Mouse (Mus musculus) forebrain, embryonic 14.5 days (tissue): ENCODE results near the gene Zfp655. TPM values are rescaled to one million over a fixed set of nuclear protein-coding genes. Genes with fewer than 3 reads are reported as not detected.
A peak's percentile ranks its signal among the peaks of the same experiment; 100 is the strongest.
"Not testable (repeated sequence)": the region's sequence is repeated elsewhere in the genome, so short reads cannot be mapped to it uniquely, and the experiment has no call there.

Experiments
- ATAC-seq: fragments of 200-750 bp; cut with Nextera tagmentation; 2 replicates; pipeline ENCODE4 v1.8.0; 2017; ENCODE audit warnings: mild to moderate bottlenecking, moderate library complexity
- DNase-seq: peaks from one replicate; pipeline ENCODE4 v3.0.0-alpha.2; 2015; ENCODE audit warnings: low spot score
- H3K27ac ChIP-seq: fragments of 300-500 bp; sonication (generic); 2 replicates; pipeline ENCODE4 v1.5.1; 2014; ENCODE audit warnings: low read depth, mild to moderate bottlenecking, control low read depth, low read length, moderate library complexity
- H3K27me3 ChIP-seq: fragments of 300-500 bp; sonication (generic); replicated peaks from 2 replicates; pipeline ENCODE4 v1.6.1; 2014; ENCODE audit warnings: low read length, control low read depth, mixed read lengths; ENCODE audit not compliant: control insufficient read depth, insufficient read depth
- H3K36me3 ChIP-seq: fragments of 300-500 bp; sonication (generic); 2 replicates; pipeline ENCODE4 v1.6.1; 2014; ENCODE audit warnings: low read length, control low read depth; ENCODE audit not compliant: control insufficient read depth, insufficient read depth
- H3K4me1 ChIP-seq: fragments of 300-500 bp; sonication (generic); 2 replicates; pipeline ENCODE4 v1.6.1; 2014; ENCODE audit warnings: antibody characterized with exemption, low read length, control low read depth; ENCODE audit not compliant: control insufficient read depth, insufficient read depth
- H3K4me2 ChIP-seq: fragments of 300-500 bp; sonication (generic); 2 replicates; pipeline ENCODE4 v1.6.1; 2014; ENCODE audit warnings: mild to moderate bottlenecking, control low read depth, low read length
- H3K4me3 ChIP-seq: fragments of 300-500 bp; sonication (generic); 2 replicates; pipeline ENCODE4 v1.5.1; 2014; ENCODE audit warnings: low read depth, low read length, control low read depth
- H3K9ac ChIP-seq: fragments of 300-500 bp; sonication (generic); 2 replicates; pipeline ENCODE4 v1.6.1; 2014; ENCODE audit warnings: mild to moderate bottlenecking, low read length, control low read depth, moderate library complexity
- H3K9me3 ChIP-seq: fragments of 300-500 bp; sonication (generic); replicated peaks from 2 replicates; pipeline ENCODE4 v1.6.1; 2016; ENCODE audit warnings: low read length, control low read depth, mixed read lengths; ENCODE audit not compliant: control insufficient read depth
- WGBS: fragments of 180-500 bp; shearing (Covaris S2); extraction: QIAGEN DNeasy Blood & Tissue Kit; methylation state at CpG from one replicate; pipeline ENCODE4 v1.1.7; 2014; 5-methylcytosine and 5-hydroxymethylcytosine counted together
- polyA plus RNA-seq: library from polyadenylated mRNA; unstranded; fragments of >200 nt; fragmentation: Nextera tagmentation; extraction: Ambion mirVana; gene quantifications from 2 replicates; pipeline ENCODE4 v1.2.1, GENCODE M21; 2014

Zfp655 gene
- polyA plus RNA-seq, 1 experiment from 2014 or later, result 42.8 TPM

DNA sequence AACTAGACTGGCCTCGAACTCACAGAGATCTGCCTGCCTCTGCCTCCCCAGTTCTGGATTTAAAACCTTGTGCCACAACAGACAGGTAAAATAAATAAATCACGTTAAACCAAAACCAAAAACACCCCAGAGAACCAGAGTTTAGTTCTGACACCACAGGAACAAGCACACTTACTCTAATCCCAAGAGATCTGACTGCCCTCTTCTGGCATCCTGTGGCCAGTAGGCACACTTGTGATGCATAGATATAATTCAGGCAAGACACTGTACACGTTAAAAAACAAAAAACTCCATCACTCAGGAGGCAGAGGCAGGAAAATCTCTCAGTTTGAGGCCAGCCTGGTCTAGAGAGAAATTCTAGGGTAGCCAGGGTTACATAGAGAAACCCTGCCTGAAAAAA lies 29.1 kb upstream of the Zfp655 start:
- H3K36me3 ChIP-seq, result peaks cover 7% of the 10 kb centered on the region; the same call in 1 of the 2 replicates
- H3K27me3 ChIP-seq, result no peaks in the 10 kb centered on the region
- DNase-seq (no peak), ATAC-seq (no peak)
- peaks cover 18% of the 10 kb centered on the region for H3K4me1 ChIP-seq
- H3K9ac ChIP-seq, result no peak overlapping the region
- no peak overlapping the region for H3K27ac ChIP-seq
- 52% methylated on average over 3 of the region's 3 CpGs for WGBS
- no peak overlapping the region for H3K4me2 ChIP-seq
- H3K9me3 ChIP-seq, result no peaks in the 10 kb centered on the region
- H3K4me3 ChIP-seq, result no peak overlapping the region

DNA sequence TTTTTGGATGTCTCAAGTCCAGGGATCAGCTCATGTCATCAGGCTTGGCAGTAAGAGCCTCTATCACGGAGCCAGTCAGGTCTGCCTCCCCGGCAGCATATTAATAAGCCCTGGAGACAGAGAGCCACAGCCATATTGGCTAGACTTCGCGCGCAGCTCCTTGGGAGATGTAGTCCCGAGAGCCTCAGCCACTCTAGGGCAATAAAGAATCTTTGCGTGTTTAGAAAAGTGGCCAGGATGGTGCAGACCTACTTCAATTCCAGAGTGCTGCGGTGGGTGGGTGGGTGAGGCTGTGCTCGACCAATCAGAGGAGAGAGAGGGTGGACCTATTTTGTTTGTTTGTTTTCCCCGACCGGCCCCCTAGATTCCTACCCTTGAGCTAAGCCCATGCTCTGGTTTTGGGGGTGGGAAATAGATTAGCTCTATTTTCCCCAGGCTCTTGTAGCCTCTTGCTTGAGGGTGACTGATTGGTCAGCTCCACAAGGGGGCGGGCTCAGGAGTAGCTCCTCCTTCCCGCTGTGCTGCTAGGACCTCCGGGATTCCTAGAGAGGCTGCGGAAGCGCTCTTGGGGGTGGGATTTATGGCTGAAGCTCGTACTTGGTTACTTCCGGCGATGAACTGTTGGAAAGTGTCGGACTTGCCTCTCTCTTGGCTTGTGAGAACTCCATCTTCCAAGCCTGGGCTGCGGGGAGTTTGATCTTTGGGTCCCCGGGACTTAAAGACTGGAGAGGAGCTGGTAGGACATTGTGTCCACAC lies 27.4 kb upstream of the Zfp655 start, which contains the start of gene Zkscan5:
Gene Zkscan5, plus strand, starts transcription at position 627 of the 756 bp plus-strand sequence.
- Histone ChIP-seq H3K27ac (peak within 1 kb of the TSS; percentile 88), H3K4me2 (peak within 1 kb of the TSS; percentile 67), H3K4me3 (peak within 1 kb of the TSS; percentile 57), H3K36me3 (no peaks in the 10 kb centered on the region), H3K4me1 (peaks cover 18% of the 10 kb centered on the region), H3K9ac (peak within 1 kb of the TSS; percentile 71), H3K9me3 (no peaks in the 10 kb centered on the region), H3K27me3 (no peaks in the 10 kb centered on the region)
- ATAC-seq (peak; percentile 96), DNase-seq (peak; percentile 99)
- 0% methylated on average over 22 of the region's 22 CpGs for WGBS

DNA sequence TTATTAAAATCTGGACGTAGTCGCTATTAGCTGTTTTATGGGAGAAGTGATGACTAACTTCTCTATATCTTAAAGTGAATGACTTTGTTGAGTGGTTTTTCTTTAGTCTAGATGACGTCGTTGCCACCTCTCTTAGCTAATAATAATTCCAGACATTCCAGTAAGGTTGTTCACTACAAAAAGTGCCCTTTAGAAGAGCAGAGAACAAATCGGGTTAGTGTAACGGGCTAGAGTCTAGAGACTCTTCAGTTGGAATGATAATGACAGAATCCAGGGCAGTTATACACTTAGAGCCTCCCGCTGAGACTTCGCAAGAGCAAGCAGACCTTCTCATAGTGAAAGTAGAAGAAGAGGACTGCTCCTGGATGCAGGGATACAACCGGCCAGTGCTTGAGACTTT lies 26.5 kb upstream of the Zfp655 start:
- H3K36me3 ChIP-seq, result no peaks in the 10 kb centered on the region
- ATAC-seq (no peak), DNase-seq (no peak)
- H3K9me3 ChIP-seq, result no peaks in the 10 kb centered on the region
- peaks cover 18% of the 10 kb centered on the region for H3K4me1 ChIP-seq
- H3K27ac ChIP-seq, result no peak overlapping the region
- H3K27me3 ChIP-seq, result no peaks in the 10 kb centered on the region
- H3K4me3 ChIP-seq, result peak overlapping the region; percentile 57
- H3K9ac ChIP-seq, result peak overlapping the region; percentile 71
- 27% methylated on average over 9 of the region's 9 CpGs for WGBS
- peak overlapping the region; percentile 67 for H3K4me2 ChIP-seq

DNA sequence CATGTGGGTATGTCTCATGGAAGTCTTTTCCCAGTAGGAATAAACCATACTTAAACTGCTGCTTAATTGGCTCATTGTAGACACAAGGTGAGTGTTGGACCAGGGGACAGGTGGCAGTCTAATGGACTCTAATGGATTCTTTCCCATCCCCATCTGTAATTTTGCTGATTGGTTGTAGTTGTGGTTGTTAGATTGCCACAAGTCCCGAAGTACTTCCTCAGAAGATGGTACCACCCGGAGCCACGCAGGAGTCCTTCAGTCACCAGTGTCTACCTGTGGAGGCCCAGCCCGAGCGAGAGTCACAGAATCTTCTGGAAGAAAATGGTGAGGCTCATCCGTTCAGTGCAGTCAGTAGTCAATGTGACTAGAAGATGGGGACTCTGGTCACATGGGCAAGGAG lies 24.1 kb upstream of the Zfp655 start:
- H3K4me3 ChIP-seq, result no peak overlapping the region
- no peak overlapping the region for H3K9ac ChIP-seq
- peaks cover 11% of the 10 kb centered on the region for H3K36me3 ChIP-seq
- peaks cover 11% of the 10 kb centered on the region for H3K4me1 ChIP-seq
- WGBS, result 95% methylated on average over 6 of the region's 6 CpGs
- DNase-seq, result no peak
- H3K9me3 ChIP-seq, result no peaks in the 10 kb centered on the region
- no peak for ATAC-seq
- H3K27me3 ChIP-seq, result no peaks in the 10 kb centered on the region
- H3K4me2 ChIP-seq, result no peak overlapping the region
- no peak overlapping the region for H3K27ac ChIP-seq

DNA sequence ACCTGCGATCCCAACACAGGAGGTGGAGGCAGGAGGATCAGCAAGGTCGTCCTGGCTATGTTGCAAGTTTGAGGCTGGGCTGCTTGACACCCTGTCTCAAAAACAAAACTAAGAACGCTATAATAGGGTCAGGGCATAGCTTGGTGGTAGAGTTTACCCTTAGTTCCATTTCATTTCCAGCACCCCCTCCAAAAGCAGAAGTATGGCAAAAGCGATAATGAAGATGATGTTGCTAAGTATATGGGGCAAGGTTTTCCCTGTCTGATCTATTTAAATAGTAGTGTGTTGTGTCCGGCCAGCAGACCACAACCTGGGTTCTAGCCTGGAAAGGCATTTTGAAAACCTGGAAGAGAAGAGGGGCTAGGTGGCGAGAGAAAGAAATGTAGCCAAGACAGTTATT lies 23.6 kb upstream of the Zfp655 start:
- Histone ChIP-seq H3K4me1 (peaks cover 11% of the 10 kb centered on the region), H3K27me3 (no peaks in the 10 kb centered on the region), H3K4me3 (no peak overlapping the region), H3K9ac (no peak overlapping the region), H3K36me3 (peaks cover 13% of the 10 kb centered on the region), H3K9me3 (no peaks in the 10 kb centered on the region), H3K27ac (no peak overlapping the region), H3K4me2 (no peak overlapping the region)
- ATAC-seq, result no peak
- WGBS, result 91% methylated on average over 6 of the region's 6 CpGs
- no peak for DNase-seq

DNA sequence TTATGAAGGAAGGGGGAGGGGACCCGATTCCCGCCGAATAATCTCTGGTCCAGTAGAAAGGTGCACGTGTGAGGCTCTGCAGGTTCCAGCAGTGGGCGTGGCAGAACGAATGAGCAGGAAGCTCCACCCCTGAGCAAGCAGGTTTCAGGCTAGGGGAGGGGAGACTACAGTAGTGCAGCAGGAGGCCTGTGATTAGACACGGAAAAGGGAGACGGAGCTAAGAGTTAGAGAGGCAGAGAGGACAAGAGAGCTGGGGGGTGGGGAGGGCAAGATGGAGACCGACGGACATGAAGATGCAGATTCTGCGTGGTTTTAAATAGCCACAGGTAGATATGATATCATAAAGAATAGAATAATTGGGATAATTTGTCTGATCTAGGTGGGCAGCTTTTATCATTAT lies 23.1 kb upstream of the Zfp655 start:
- not testable (repeated sequence) for H3K9me3 ChIP-seq, H3K4me2 ChIP-seq, DNase-seq, H3K27me3 ChIP-seq, H3K4me3 ChIP-seq, ATAC-seq, H3K9ac ChIP-seq, H3K27ac ChIP-seq
- Histone ChIP-seq H3K4me1 (peaks cover 11% of the 10 kb centered on the region), H3K36me3 (peaks cover 16% of the 10 kb centered on the region)
- WGBS, result 59% methylated on average over 11 of the region's 11 CpGs

DNA sequence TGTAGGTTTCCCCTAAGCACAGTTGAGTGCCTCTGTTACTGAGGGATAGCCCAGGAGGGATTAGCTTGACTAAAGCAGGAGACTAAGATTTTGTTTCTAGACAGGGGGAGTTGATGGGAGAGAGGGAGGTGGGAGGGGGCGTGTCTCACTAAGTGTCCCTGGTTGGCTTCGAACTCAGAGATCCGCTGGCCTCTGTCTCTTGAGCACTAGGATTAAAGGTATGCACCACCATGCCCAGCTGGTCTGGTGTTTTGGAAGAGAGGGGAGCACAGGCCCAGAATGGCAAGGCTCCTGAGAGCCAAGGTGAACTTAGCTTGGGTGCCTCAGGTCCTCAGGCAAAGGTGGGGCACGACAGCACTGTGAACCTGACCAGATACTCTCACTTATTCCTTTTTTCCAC lies 20.2 kb upstream of the Zfp655 start:
- Histone ChIP-seq H3K4me1 (no peaks in the 10 kb centered on the region), H3K27ac (no peak overlapping the region), H3K4me3 (no peak overlapping the region), H3K36me3 (peaks cover 23% of the 10 kb centered on the region), H3K4me2 (no peak overlapping the region), H3K27me3 (no peaks in the 10 kb centered on the region), H3K9me3 (no peaks in the 10 kb centered on the region), H3K9ac (no peak overlapping the region)
- 97% methylated on average over 4 of the region's 4 CpGs for WGBS
- no peak for DNase-seq
- ATAC-seq, result no peak

DNA sequence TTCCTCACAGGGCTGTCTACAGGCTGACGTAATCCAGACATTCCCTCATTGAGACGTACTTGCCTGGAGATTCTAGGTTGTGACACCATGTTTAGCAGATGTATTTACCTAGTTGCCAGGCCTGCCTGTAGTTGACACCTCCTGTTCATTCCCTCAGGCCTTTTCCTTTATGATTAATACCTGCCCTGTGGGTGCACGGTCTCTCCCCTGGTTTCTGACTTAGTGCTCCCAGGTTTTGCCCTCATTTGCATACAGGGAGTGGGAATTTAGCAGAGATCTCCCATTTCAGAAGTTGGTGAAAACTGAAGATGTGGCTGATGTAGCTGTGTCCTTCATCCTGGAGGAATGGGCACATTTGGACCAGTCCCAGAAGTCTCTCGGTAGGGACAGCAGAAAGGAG lies 19.3 kb upstream of the Zfp655 start:
- Histone ChIP-seq H3K9ac (no peak overlapping the region), H3K4me1 (no peaks in the 10 kb centered on the region), H3K4me2 (no peak overlapping the region), H3K27ac (no peak overlapping the region), H3K4me3 (no peak overlapping the region), H3K9me3 (no peaks in the 10 kb centered on the region), H3K27me3 (no peaks in the 10 kb centered on the region), H3K36me3 (peaks cover 23% of the 10 kb centered on the region)
- 94% methylated on average over 4 of the region's 4 CpGs for WGBS
- DNase-seq (no peak), ATAC-seq (no peak)

DNA sequence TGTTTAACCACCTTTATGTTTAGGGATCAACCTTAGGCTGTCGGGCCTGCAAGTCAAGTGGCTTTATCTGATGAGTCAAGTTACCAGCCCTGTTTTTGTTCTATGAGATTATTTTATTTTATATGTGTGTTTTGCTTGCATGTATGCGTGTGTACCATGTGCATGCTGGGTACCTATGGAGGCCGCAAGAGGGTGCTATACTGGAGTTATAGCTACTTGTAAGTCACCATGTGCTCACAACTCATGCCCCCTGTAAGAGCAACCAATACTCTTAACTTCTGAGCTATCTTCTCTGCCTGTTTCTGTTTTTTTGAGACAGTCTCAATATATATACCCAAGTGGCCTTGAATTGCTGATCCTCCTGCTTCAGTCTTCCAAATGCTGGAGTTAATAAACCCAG lies 18.0 kb upstream of the Zfp655 start:
- Histone ChIP-seq H3K4me1 (no peaks in the 10 kb centered on the region), H3K9ac (no peak overlapping the region), H3K9me3 (no peaks in the 10 kb centered on the region), H3K27ac (no peak overlapping the region), H3K36me3 (peaks cover 30% of the 10 kb centered on the region), H3K4me2 (no peak overlapping the region), H3K27me3 (no peaks in the 10 kb centered on the region), H3K4me3 (no peak overlapping the region)
- ATAC-seq (no peak), DNase-seq (no peak)
- WGBS, result 95% methylated on average over 3 of the region's 3 CpGs
